Mouse (Mus musculus): ENCODE results near the gene Chic1.

DNA sequence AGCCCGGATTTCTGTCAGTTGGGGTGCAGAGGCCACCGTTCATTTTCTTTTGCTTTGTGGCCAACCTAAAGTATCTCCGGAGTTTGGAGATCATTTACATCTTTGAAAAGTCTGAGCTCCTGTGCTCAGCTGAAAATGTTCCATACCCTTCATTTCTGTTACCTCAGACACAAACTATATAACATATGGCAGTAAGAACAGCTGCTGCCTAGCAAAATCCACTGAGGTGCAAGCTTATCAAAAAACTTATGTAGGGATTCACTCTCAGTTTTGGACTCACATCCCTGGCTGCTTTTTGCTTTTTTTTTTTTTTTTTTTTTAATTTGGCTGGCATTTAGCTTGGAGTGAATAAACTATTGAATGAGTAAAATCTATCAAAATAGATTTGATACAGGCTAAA is 31.9 kb downstream of the Chic1 start:
- TF ChIP-seq POLR2A (IDR thresholded peaks at IDR 0.05; ENCODE audit: insufficient read depth, low read length) (no peak), EP300 (IDR thresholded peaks at IDR 0.05; ENCODE audit: insufficient read depth, low read depth, low read length) (no peak), CTCF (IDR thresholded peaks at IDR 0.05; ENCODE audit: low read depth, low read length) (no peak)
